Mouse (Mus musculus): Measurements from ENCODE around the gene Sox13. TPM values are rescaled to one million over a fixed set of nuclear protein-coding genes. Genes with fewer than 3 reads are reported as not detected.

The Sox13 gene
- polyA plus RNA-seq, 1 experiment from 2014 or later = 5.8 TPM

- H3K27me3 ChIP-seq = peaks cover 11% of the 10 kb centered on the region; the same call in 1 of the 2 replicates
- H3K4me3 ChIP-seq = no peak overlapping the region
- H3K4me1 ChIP-seq = peaks cover 22% of the 10 kb centered on the region
- no peak overlapping the region for H3K4me2 ChIP-seq
- no peak overlapping the region for H3K27ac ChIP-seq
- WGBS = 63% methylated on average over 4 of the region's 4 CpGs
- peaks cover 24% of the 10 kb centered on the region for H3K36me3 ChIP-seq (ENCODE audit: poor library complexity, severe bottlenecking)
- no peaks in the 10 kb centered on the region for H3K9me3 ChIP-seq (replicated peaks)
- no peak for ATAC-seq
- H3K9ac ChIP-seq = no peak overlapping the region
Measured at GRCm38 (mm10) chr1:133394702-133395101, 29.5 kb downstream of the Sox13 start.

GRCm38 (mm10) chr1:133387539-133388268 lies 36.5 kb downstream of the Sox13 start:
- ATAC-seq = no peak
- no peak overlapping the region for H3K4me3 ChIP-seq
- H3K27ac ChIP-seq = no peak overlapping the region; the same call in 1 of the 2 replicates
- H3K36me3 ChIP-seq (ENCODE audit: poor library complexity, severe bottlenecking) = peaks cover 76% of the 10 kb centered on the region
- no peak overlapping the region for H3K9ac ChIP-seq
- 0 out of 2 replicates have a peak, but pooled peaks cover 6% of the 10 kb centered on the region for H3K27me3 ChIP-seq
- H3K4me2 ChIP-seq = no peak overlapping the region
- H3K9me3 ChIP-seq (replicated peaks) = no peaks in the 10 kb centered on the region
- H3K4me1 ChIP-seq = peaks cover 15% of the 10 kb centered on the region
- WGBS = 64% methylated on average over 19 of the region's 19 CpGs

- 22% methylated on average over 11 of the region's 11 CpGs for WGBS
- Histone ChIP-seq H3K36me3 (ENCODE audit: poor library complexity, severe bottlenecking) (peaks cover 63% of the 10 kb centered on the region), H3K27ac (0 out of 2 replicates have a peak overlapping the region, but pooled peaks have one; percentile 14), H3K9ac (peak overlapping the region; percentile 7; the same call in 1 of the 2 replicates), H3K4me1 (peaks cover 19% of the 10 kb centered on the region), H3K4me3 (no peak overlapping the region), H3K9me3 (replicated peaks) (no peaks in the 10 kb centered on the region), H3K4me2 (no peak overlapping the region; the same call in 1 of the 2 replicates), H3K27me3 (0 out of 2 replicates have a peak, but pooled peaks cover 6% of the 10 kb centered on the region)
- ATAC-seq = no peak
Measured at GRCm38 (mm10) chr1:133386209-133386608, 38.0 kb downstream of the Sox13 start.

GRCm38 (mm10) chr1:133385506-133385905 lies 38.7 kb downstream of the Sox13 start:
- Histone ChIP-seq H3K27me3 (0 out of 2 replicates have a peak, but pooled peaks cover 6% of the 10 kb centered on the region), H3K36me3 (ENCODE audit: poor library complexity, severe bottlenecking) (peaks cover 56% of the 10 kb centered on the region), H3K9ac (peak overlapping the region; percentile 7), H3K4me1 (peaks cover 20% of the 10 kb centered on the region), H3K9me3 (replicated peaks) (no peaks in the 10 kb centered on the region), H3K4me3 (peak overlapping the region; percentile 11; the same call in 1 of the 2 replicates), H3K27ac (0 out of 2 replicates have a peak overlapping the region, but pooled peaks have one; percentile 14), H3K4me2 (peak overlapping the region; percentile 39)
- 20% methylated on average over 9 of the region's 9 CpGs for WGBS
- peak; percentile 57 for ATAC-seq

GRCm38 (mm10) chr1:133383157-133383783 lies 40.9 kb downstream of the Sox13 start:
- ATAC-seq = no peak
- Histone ChIP-seq H3K4me2 (no peak overlapping the region), H3K9me3 (replicated peaks) (no peaks in the 10 kb centered on the region), H3K4me1 (peaks cover 23% of the 10 kb centered on the region), H3K27me3 (0 out of 2 replicates have a peak, but pooled peaks cover 6% of the 10 kb centered on the region), H3K27ac (no peak overlapping the region), H3K36me3 (ENCODE audit: poor library complexity, severe bottlenecking) (peaks cover 42% of the 10 kb centered on the region), H3K4me3 (no peak overlapping the region), H3K9ac (0 out of 2 replicates have a peak overlapping the region, but pooled peaks have one; percentile 21)
- 92% methylated on average over 14 of the region's 14 CpGs for WGBS

- Histone ChIP-seq H3K4me1 (peaks cover 23% of the 10 kb centered on the region), H3K4me3 (no peak overlapping the region), H3K27me3 (0 out of 2 replicates have a peak, but pooled peaks cover 6% of the 10 kb centered on the region), H3K36me3 (ENCODE audit: poor library complexity, severe bottlenecking) (peaks cover 37% of the 10 kb centered on the region), H3K9me3 (replicated peaks) (no peaks in the 10 kb centered on the region), H3K27ac (0 out of 2 replicates have a peak overlapping the region, but pooled peaks have one; percentile 10), H3K4me2 (no peak overlapping the region), H3K9ac (0 out of 2 replicates have a peak overlapping the region, but pooled peaks have one; percentile 21)
- ATAC-seq = no peak
- 62% methylated on average over 12 of the region's 12 CpGs for WGBS
Measured at GRCm38 (mm10) chr1:133382552-133383155, 41.5 kb downstream of the Sox13 start.

- peaks cover 23% of the 10 kb centered on the region for H3K4me1 ChIP-seq
- 9% methylated on average over 9 of the region's 9 CpGs for WGBS
- peaks cover 32% of the 10 kb centered on the region for H3K36me3 ChIP-seq (ENCODE audit: poor library complexity, severe bottlenecking)
- H3K27ac ChIP-seq = no peak overlapping the region
- H3K9me3 ChIP-seq (replicated peaks) = no peaks in the 10 kb centered on the region
- no peak overlapping the region for H3K4me2 ChIP-seq
- H3K27me3 ChIP-seq = 0 out of 2 replicates have a peak, but pooled peaks cover 4% of the 10 kb centered on the region
- H3K4me3 ChIP-seq = no peak overlapping the region
- ATAC-seq = peak; percentile 50; the same call in 1 of the 2 replicates
- no peak overlapping the region for H3K9ac ChIP-seq
Measured at GRCm38 (mm10) chr1:133382008-133382407, 42.2 kb downstream of the Sox13 start.

GRCm38 (mm10) chr1:133380347-133381065 lies 43.7 kb downstream of the Sox13 start:
- H3K9ac ChIP-seq = no peak overlapping the region
- H3K36me3 ChIP-seq (ENCODE audit: poor library complexity, severe bottlenecking) = peaks cover 27% of the 10 kb centered on the region
- H3K4me3 ChIP-seq = no peak overlapping the region
- WGBS = 76% methylated on average over 14 of the region's 14 CpGs
- H3K4me2 ChIP-seq = no peak overlapping the region
- no peaks in the 10 kb centered on the region for H3K9me3 ChIP-seq (replicated peaks)
- H3K4me1 ChIP-seq = peaks cover 9% of the 10 kb centered on the region
- H3K27me3 ChIP-seq = no peaks in the 10 kb centered on the region
- no peak overlapping the region for H3K27ac ChIP-seq
- no peak for ATAC-seq

GRCm38 (mm10) chr1:133379986-133380320 lies 44.2 kb downstream of the Sox13 start:
- Histone ChIP-seq H3K27me3 (no peaks in the 10 kb centered on the region), H3K4me1 (peaks cover 8% of the 10 kb centered on the region), H3K4me2 (no peak overlapping the region), H3K9me3 (replicated peaks) (no peaks in the 10 kb centered on the region), H3K36me3 (ENCODE audit: poor library complexity, severe bottlenecking) (peaks cover 23% of the 10 kb centered on the region), H3K9ac (no peak overlapping the region), H3K4me3 (no peak overlapping the region), H3K27ac (no peak overlapping the region)
- 77% methylated on average over 3 of the region's 3 CpGs for WGBS
- ATAC-seq = no peak

GRCm38 (mm10) chr1:133379254-133379985 lies 44.8 kb downstream of the Sox13 start:
- no peak for ATAC-seq
- 67% methylated on average over 10 of the region's 10 CpGs for WGBS
- Histone ChIP-seq H3K9ac (no peak overlapping the region), H3K4me3 (no peak overlapping the region), H3K36me3 (ENCODE audit: poor library complexity, severe bottlenecking) (peaks cover 18% of the 10 kb centered on the region; the same call in 1 of the 2 replicates), H3K4me1 (peaks cover 8% of the 10 kb centered on the region), H3K27ac (no peak overlapping the region), H3K4me2 (no peak overlapping the region), H3K27me3 (no peaks in the 10 kb centered on the region), H3K9me3 (replicated peaks) (no peaks in the 10 kb centered on the region)

GRCm38 (mm10) chr1:133377547-133377946 lies 46.6 kb downstream of the Sox13 start:
- H3K4me1 ChIP-seq = peaks cover 7% of the 10 kb centered on the region
- 0 out of 2 replicates have a peak, but pooled peaks cover under 1% of the 10 kb centered on the region for H3K36me3 ChIP-seq (ENCODE audit: poor library complexity, severe bottlenecking)
- H3K27me3 ChIP-seq = no peaks in the 10 kb centered on the region
- no peak overlapping the region for H3K4me3 ChIP-seq
- no peak overlapping the region for H3K27ac ChIP-seq
- 91% methylated on average over 5 of the region's 5 CpGs for WGBS
- no peaks in the 10 kb centered on the region for H3K9me3 ChIP-seq (replicated peaks)
- no peak for ATAC-seq
- H3K4me2 ChIP-seq = no peak overlapping the region
- H3K9ac ChIP-seq = no peak overlapping the region

Measured in forebrain, embryonic 13.5 days (tissue).